15 mouse cellular contexts compared by ENCODE assay signal in the genomic region with DNA sequence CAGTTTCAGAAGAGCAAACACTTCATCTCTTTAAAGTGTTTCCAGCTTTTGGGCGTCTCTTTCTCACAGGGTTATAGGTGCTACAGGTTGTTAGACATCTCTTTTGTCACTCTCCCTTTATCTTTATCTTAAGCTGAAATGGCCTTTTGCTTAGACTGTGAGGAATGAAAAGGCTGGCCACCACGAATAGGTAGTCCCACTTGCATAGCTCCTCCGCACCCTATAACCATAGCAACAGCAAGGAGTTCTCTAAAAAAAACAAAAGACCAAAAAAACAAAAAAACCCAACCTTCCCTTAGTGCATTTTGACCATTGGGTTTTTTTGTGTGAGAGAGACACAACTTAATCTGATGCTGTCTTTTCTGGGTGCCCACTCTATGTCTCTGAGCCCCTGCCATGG.
"Had no signal": no experiment of that assay in that cellular context is flagged by ENCODE, and none has a peak within 500 bp of the region (broad histone marks: within the 10 kb centered on the region; RNA-seq: fewer than 3 reads in every experiment).

No protein-coding gene starts in this region.

- H3K4me3 ChIP-seq: neural tube, embryonic 15.5 days; stomach, embryonic 15.5 days had no signal

- DNase-seq: retina, postnatal 1 day; right cerebral cortex, adult 18-20 months; right cerebral cortex, postnatal 14 days; right cerebral cortex, postnatal 25 days; right cerebral cortex, postnatal 4 days; spleen, adult 18-20 months; thymus, adult 18-20 months; thymus, adult 2 months; thymus, postnatal 14 days; thymus, postnatal 25 days; thymus, postnatal 36 days; thymus, postnatal 4 days had no signal

- H3K27ac ChIP-seq: neural tube, embryonic 15.5 days; stomach, embryonic 15.5 days; stomach, postnatal 0 days had no signal
